Comparison of ENCODE assay signal across 11 mouse cellular contexts in genomic region chrX:98803813-98804212, GRCm38 (mm10).
"Had no signal": no experiment of that assay in that cellular context is flagged by ENCODE, and none has a peak within 500 bp of the region (broad histone marks: within the 10 kb centered on the region; RNA-seq: fewer than 3 reads in every experiment).

No protein-coding gene starts in this region.

- H3K9me3 ChIP-seq: limb, embryonic 13.5 days; midbrain, embryonic 12.5 days; neural tube, embryonic 15.5 days; stomach, embryonic 15.5 days had no signal

- H3K4me1 ChIP-seq: limb, embryonic 13.5 days; midbrain, embryonic 12.5 days; neural tube, embryonic 15.5 days; stomach, embryonic 15.5 days had no signal

- DNase-seq: kidney, postnatal 25 days; layer of hippocampus, adult 9-11 months; layer of hippocampus, postnatal 36 days; thymus, adult 2 months; thymus, postnatal 25 days had no signal

- H3K4me2 ChIP-seq: limb, embryonic 13.5 days; midbrain, embryonic 12.5 days; neural tube, embryonic 15.5 days; stomach, embryonic 15.5 days had no signal

- H3K27ac ChIP-seq: limb, embryonic 13.5 days; liver, embryonic 14.5 days; midbrain, embryonic 12.5 days; neural tube, embryonic 15.5 days; stomach, embryonic 15.5 days had no signal

- H3K27me3 ChIP-seq: limb, embryonic 13.5 days; midbrain, embryonic 12.5 days; neural tube, embryonic 15.5 days; stomach, embryonic 15.5 days had no signal

- H3K4me3 ChIP-seq: limb, embryonic 13.5 days; midbrain, embryonic 12.5 days; myocyte; neural tube, embryonic 15.5 days; stomach, embryonic 15.5 days had no signal

- H3K9ac ChIP-seq: limb, embryonic 13.5 days; liver, embryonic 14.5 days; midbrain, embryonic 12.5 days; neural tube, embryonic 15.5 days; stomach, embryonic 15.5 days had no signal

- H3K36me3 ChIP-seq: limb, embryonic 13.5 days; midbrain, embryonic 12.5 days; neural tube, embryonic 15.5 days; stomach, embryonic 15.5 days had no signal
